Mouse (Mus musculus) right cerebral cortex, postnatal 10 days (tissue): ENCODE measurements at regions not wholly inside any gene's neighbourhood (a gene's known extent, or its start where the extent isn't known, plus 50 kb on each side); places are given as distances from the start of the nearest gene placed in this dataset.

Experiments used
- DNase-seq, 2 experiments: peaks; one replicate each; pipeline ENCODE4 v3.0.0; 2021; ENCODE audit warnings: low spot score in 2 of 2

GRCm38 (mm10) chr7:134436917-134437316, 51.5 kb upstream of the D7Ertd443e start:
- no peak for DNase-seq

GRCm38 (mm10) chr7:134439281-134439680, 53.8 kb upstream of the D7Ertd443e start:
- no peak for DNase-seq

- DNase-seq: no peak
Measured at GRCm38 (mm10) chr7:134445008-134445806, 59.7 kb upstream of the D7Ertd443e start.

GRCm38 (mm10) chr7:134447648-134448202, 62.3 kb upstream of the D7Ertd443e start:
- no peak for DNase-seq

- no peak for DNase-seq
Measured at GRCm38 (mm10) chr7:134448831-134449230, 63.4 kb upstream of the D7Ertd443e start.

- peak; percentile 31 to 34 for DNase-seq
Measured at GRCm38 (mm10) chr7:134462677-134463076, 77.2 kb upstream of the D7Ertd443e start.

- DNase-seq: no peak
Measured at GRCm38 (mm10) chr7:134463380-134463779, 77.9 kb upstream of the D7Ertd443e start.

- DNase-seq: no peak
Measured at GRCm38 (mm10) chr7:134467216-134467615, 81.8 kb upstream of the D7Ertd443e start.

- peak in 1 of 2 experiments; percentile 47 for DNase-seq
Measured at GRCm38 (mm10) chr7:134471286-134471685, 85.8 kb upstream of the D7Ertd443e start.

GRCm38 (mm10) chr7:134491326-134491725, 105.9 kb upstream of the D7Ertd443e start:
- peak in 1 of 2 experiments; percentile 18 for DNase-seq

- no peak for DNase-seq
Measured at GRCm38 (mm10) chr7:134497219-134497618, 111.8 kb upstream of the D7Ertd443e start.

GRCm38 (mm10) chr7:134497870-134498269, 112.4 kb upstream of the D7Ertd443e start:
- no peak for DNase-seq

GRCm38 (mm10) chr7:134498716-134499115, 113.3 kb upstream of the D7Ertd443e start:
- no peak for DNase-seq

GRCm38 (mm10) chr7:134499429-134499828, 114.0 kb upstream of the D7Ertd443e start:
- no peak for DNase-seq

- DNase-seq: no peak
Measured at GRCm38 (mm10) chr7:134500210-134500609, 114.7 kb upstream of the D7Ertd443e start.

GRCm38 (mm10) chr7:134501079-134501478, 115.6 kb upstream of the D7Ertd443e start:
- DNase-seq: no peak

GRCm38 (mm10) chr7:134510333-134510928, 125.0 kb upstream of the D7Ertd443e start:
- DNase-seq: no peak

- DNase-seq: no peak
Measured at GRCm38 (mm10) chr7:134519372-134519975, 134.0 kb upstream of the D7Ertd443e start.

- no peak for DNase-seq
Measured at GRCm38 (mm10) chr7:134523897-134524296, 138.4 kb upstream of the D7Ertd443e start.

GRCm38 (mm10) chr7:134525041-134525440, 139.6 kb upstream of the D7Ertd443e start:
- no peak for DNase-seq

GRCm38 (mm10) chr7:134525461-134525860, 140.0 kb upstream of the D7Ertd443e start:
- DNase-seq: no peak

GRCm38 (mm10) chr7:134527351-134527750, 141.9 kb upstream of the D7Ertd443e start:
- peak in 1 of 2 experiments; percentile 31 for DNase-seq
